ENCODE assay signal across 7 mouse cellular contexts in genomic region chr17:6172440-6172839, GRCm38 (mm10).
DNase-seq lines count a peak whose midpoint lies in the region; ATAC-seq and TF ChIP-seq lines count a peak whose summit lies in the region.

No protein-coding gene starts in this region.

- peaks cover 10% of the 10 kb centered on the region for H3K4me1 ChIP-seq in midbrain, embryonic 13.5 days (replicated peaks)
- no peaks in the 10 kb centered on the region for H3K4me1 ChIP-seq in midbrain, embryonic 10.5 days
- peaks cover 18% of the 10 kb centered on the region for H3K4me1 ChIP-seq in embryonic fibroblast, embryonic 13.5 days (ENCODE audit: control insufficient read depth, insufficient read depth, low read length)
- H3K4me1 ChIP-seq in lung, embryonic 16.5 days (replicated peaks; ENCODE audit: control insufficient read depth, insufficient read depth, low read length), result peaks cover 11% of the 10 kb centered on the region

- TF ChIP-seq CTCF in embryonic fibroblast, embryonic 13.5 days (IDR thresholded peaks at IDR 0.05; ENCODE audit: borderline replicate concordance, insufficient read depth, low read length), result no peak

- no peak overlapping the region for H3K9ac ChIP-seq in midbrain, embryonic 13.5 days (replicated peaks)
- no peak overlapping the region for H3K9ac ChIP-seq in lung, embryonic 16.5 days (ENCODE audit: low read length)

- H3K27me3 ChIP-seq in midbrain, embryonic 13.5 days, result no peaks in the 10 kb centered on the region
- H3K27me3 ChIP-seq in midbrain, embryonic 10.5 days (ENCODE audit: low read depth, poor library complexity, severe bottlenecking), result no peaks in the 10 kb centered on the region
- H3K27me3 ChIP-seq in lung, embryonic 16.5 days (ENCODE audit: control insufficient read depth, insufficient read depth, low read depth, low read length), result no peaks in the 10 kb centered on the region

- 0 out of 2 replicates have a peak overlapping the region, but pooled peaks have one; percentile 45 for H3K27ac ChIP-seq in midbrain, embryonic 13.5 days
- no peak overlapping the region for H3K27ac ChIP-seq in midbrain, embryonic 10.5 days (replicated peaks)
- H3K27ac ChIP-seq in embryonic fibroblast, embryonic 13.5 days (ENCODE audit: insufficient read depth, low read length), result peak overlapping the region; percentile 95
- H3K27ac ChIP-seq in lung, embryonic 16.5 days (ENCODE audit: low read length), result peak overlapping the region; percentile 74

- 90% methylated on average over 7 of the region's 7 CpGs for WGBS in midbrain, embryonic 13.5 days
- WGBS in midbrain, embryonic 10.5 days, result 87% methylated on average over 7 of the region's 7 CpGs
- WGBS in lung, embryonic 16.5 days, result 55% methylated on average over 7 of the region's 7 CpGs

- peaks cover 14% of the 10 kb centered on the region for H3K36me3 ChIP-seq in midbrain, embryonic 13.5 days
- H3K36me3 ChIP-seq in midbrain, embryonic 10.5 days, result peaks cover 26% of the 10 kb centered on the region
- H3K36me3 ChIP-seq in lung, embryonic 16.5 days (ENCODE audit: control insufficient read depth, insufficient read depth, low read length), result no peaks in the 10 kb centered on the region; the same call in 1 of the 2 replicates

- H3K9me3 ChIP-seq in midbrain, embryonic 13.5 days, result no peaks in the 10 kb centered on the region
- H3K9me3 ChIP-seq in midbrain, embryonic 10.5 days (replicated peaks), result peaks cover 8% of the 10 kb centered on the region
- H3K9me3 ChIP-seq in lung, embryonic 16.5 days (ENCODE audit: control insufficient read depth, low read length), result 0 out of 2 replicates have a peak, but pooled peaks cover 2% of the 10 kb centered on the region

- no peak for DNase-seq in midbrain, embryonic 10.5 days (ENCODE audit: low spot score)
- DNase-seq in thymus, postnatal 25 days, result peak; percentile 32
- DNase-seq in embryo, embryonic 11 days, result no peak
- no peak for DNase-seq in gastrocnemius, postnatal 10 days

- no peak for ATAC-seq in midbrain, embryonic 13.5 days
- no peak for ATAC-seq in lung, embryonic 16.5 days (ENCODE audit: low read depth)

- H3K4me2 ChIP-seq in midbrain, embryonic 13.5 days (replicated peaks), result no peak overlapping the region
- H3K4me2 ChIP-seq in lung, embryonic 16.5 days (ENCODE audit: low read depth, low read length), result no peak overlapping the region

- no peak for TF ChIP-seq POLR2A in embryonic fibroblast, embryonic 13.5 days (IDR thresholded peaks at IDR 0.05; ENCODE audit: low read depth, low read length)

- no peak overlapping the region for H3K4me3 ChIP-seq in midbrain, embryonic 13.5 days (replicated peaks)
- H3K4me3 ChIP-seq in midbrain, embryonic 10.5 days, result no peak overlapping the region
- H3K4me3 ChIP-seq in embryonic fibroblast, embryonic 13.5 days (ENCODE audit: insufficient read depth, low read length), result no peak overlapping the region
- no peak overlapping the region for H3K4me3 ChIP-seq in lung, embryonic 16.5 days (ENCODE audit: low read length)
